Mouse (Mus musculus): Measurements from ENCODE around the gene Tns3. TPM values are rescaled to one million over a fixed set of nuclear protein-coding genes. Genes with fewer than 3 reads are reported as not detected.

Gene Tns3
- 2.3 TPM for total RNA-seq (2023)

DNA sequence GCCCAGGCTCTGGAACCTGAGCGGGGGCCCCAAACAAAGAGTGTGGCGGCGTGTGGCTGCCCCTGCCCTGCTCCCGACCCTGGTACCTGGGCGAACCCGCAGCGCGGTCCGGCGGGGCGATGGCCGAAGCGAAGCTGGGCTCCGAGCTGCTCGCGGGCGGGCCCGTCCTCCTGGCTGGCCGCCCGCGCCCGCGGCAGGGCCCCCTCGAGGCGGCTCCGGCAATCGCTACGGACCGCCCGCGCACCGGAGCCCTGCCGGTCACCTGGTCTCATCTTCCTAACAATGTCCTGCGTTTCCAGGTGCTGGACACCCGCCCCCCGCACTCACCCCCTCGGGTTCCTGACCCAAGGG lies at the start of gene Tns3:
Gene Tns3 (minus strand): TSS at position 143 of the 351 bp plus-strand sequence.

All from CD4-positive naive resting alpha-beta T cell, adult 76 days (primary cell).